ENCODE assay signal across 8 mouse cellular contexts in genomic region chr9:106684918-106685248, GRCm38 (mm10). TPM values are rescaled to one million over a fixed set of nuclear protein-coding genes. Genes with fewer than 3 reads are reported as not detected.
DNase-seq lines count a peak whose midpoint lies in the region; ATAC-seq and TF ChIP-seq lines count a peak whose summit lies in the region.

No protein-coding gene starts in this region.

- H3K4me3 ChIP-seq in lung, adult 2 months (replicated peaks; ENCODE audit: extremely low read depth, low read depth, low read length): peak overlapping the region; percentile 81
- H3K4me3 ChIP-seq in embryonic facial prominence, embryonic 10.5 days: peak overlapping the region; percentile 96
- peak overlapping the region; percentile 93 for H3K4me3 ChIP-seq in hindbrain, embryonic 10.5 days

- WGBS in lung, adult 2 months: 2% methylated on average over 11 of the region's 14 CpGs
- WGBS in embryonic facial prominence, embryonic 10.5 days: 5% methylated on average over 14 of the region's 14 CpGs
- 5% methylated on average over 13 of the region's 14 CpGs for WGBS in hindbrain, embryonic 10.5 days

- no peaks in the 10 kb centered on the region for H3K9me3 ChIP-seq in embryonic facial prominence, embryonic 10.5 days
- no peaks in the 10 kb centered on the region for H3K9me3 ChIP-seq in hindbrain, embryonic 10.5 days

- H3K4me1 ChIP-seq in lung, adult 2 months (ENCODE audit: control insufficient read depth, insufficient read depth, low read length): peaks cover 7% of the 10 kb centered on the region
- H3K4me1 ChIP-seq in embryonic facial prominence, embryonic 10.5 days: peaks cover 29% of the 10 kb centered on the region
- peaks cover 38% of the 10 kb centered on the region for H3K4me1 ChIP-seq in hindbrain, embryonic 10.5 days (replicated peaks)

- no peak for ATAC-seq in inflammation-experienced regulatory T-cells, adult 6 months

- H3K27me3 ChIP-seq in embryonic facial prominence, embryonic 10.5 days (replicated peaks; ENCODE audit: low read depth, poor library complexity, severe bottlenecking): no peaks in the 10 kb centered on the region
- H3K27me3 ChIP-seq in hindbrain, embryonic 10.5 days (ENCODE audit: insufficient read depth, poor library complexity, severe bottlenecking): peaks cover 4% of the 10 kb centered on the region; the same call in 1 of the 2 replicates

- H3K27ac ChIP-seq in embryonic facial prominence, embryonic 10.5 days (replicated peaks): peak overlapping the region; percentile 89
- H3K27ac ChIP-seq in hindbrain, embryonic 10.5 days: peak overlapping the region; percentile 92

- no peak for TF ChIP-seq CTCF in lung, adult 2 months (IDR thresholded peaks at IDR 0.05; ENCODE audit: insufficient read depth, low read length)

- TF ChIP-seq POLR2A in lung, adult 2 months (IDR thresholded peaks at IDR 0.05; ENCODE audit: borderline replicate concordance, extremely low read depth, low read depth, low read length): peak; percentile 21; the same call in 1 of the 2 replicates

- peaks cover 22% of the 10 kb centered on the region for H3K36me3 ChIP-seq in embryonic facial prominence, embryonic 10.5 days (replicated peaks)
- peaks cover 22% of the 10 kb centered on the region for H3K36me3 ChIP-seq in hindbrain, embryonic 10.5 days

- DNase-seq in lung, adult 2 months: no peak
- DNase-seq in lung, postnatal 36 days: no peak
- DNase-seq in embryonic facial prominence, embryonic 10.5 days (ENCODE audit: low spot score): no peak
- no peak for DNase-seq in hindbrain, embryonic 10.5 days (ENCODE audit: low spot score)
- DNase-seq in lung, postnatal 14 days: peak; percentile 10
- DNase-seq in right cerebral cortex, adult 2 months (ENCODE audit: low spot score in 2 of 2): no peak
- no peak for DNase-seq in frontal cortex, postnatal 14 days (ENCODE audit: low spot score in 2 of 2)

RNA-seq across cellular contexts. Expression of gene Tex264, which starts 0.8 kb away (rescaled TPM):
- polyA plus RNA-seq in lung, adult 2 months (2012; rRNA removed): 103 and 108 TPM in 2 replicates
- 27.4 and 28.7 TPM in 2 replicates for polyA plus RNA-seq in embryonic facial prominence, embryonic 10.5 days (2016; fragmentation: Nextera tagmentation; extraction: Ambion mirVana)
- 31.3 and 31.6 TPM in 2 replicates for polyA plus RNA-seq in hindbrain, embryonic 10.5 days (2016; fragmentation: Nextera tagmentation; extraction: Ambion mirVana)
- polyA plus RNA-seq in inflammation-experienced regulatory T-cells, adult 6 months (2017; shearing (Covaris generic)): 10 to 100 TPM; 23.1 to 36.9 (median 34.4) TPM

RNA-seq across cellular contexts. Expression of gene Grm2, which starts 29.0 kb away (rescaled TPM):
- polyA plus RNA-seq in lung, adult 2 months (2012; rRNA removed): not detected in 2 replicates
- polyA plus RNA-seq in embryonic facial prominence, embryonic 10.5 days (2016; fragmentation: Nextera tagmentation; extraction: Ambion mirVana): 5.8 and 8.3 TPM in 2 replicates
- 21.5 and 25.9 TPM in 2 replicates for polyA plus RNA-seq in hindbrain, embryonic 10.5 days (2016; fragmentation: Nextera tagmentation; extraction: Ambion mirVana)
- polyA plus RNA-seq in inflammation-experienced regulatory T-cells, adult 6 months (2017; shearing (Covaris generic)): not detected

RNA-seq across cellular contexts. Expression of gene Iqcf6, which starts 58.5 kb away (rescaled TPM):
- not detected in 2 replicates for polyA plus RNA-seq in lung, adult 2 months (2012; rRNA removed)
- polyA plus RNA-seq in embryonic facial prominence, embryonic 10.5 days (2016; fragmentation: Nextera tagmentation; extraction: Ambion mirVana): not detected in 2 replicates
- not detected in 2 replicates for polyA plus RNA-seq in hindbrain, embryonic 10.5 days (2016; fragmentation: Nextera tagmentation; extraction: Ambion mirVana)
- polyA plus RNA-seq in inflammation-experienced regulatory T-cells, adult 6 months (2017; shearing (Covaris generic)): not detected
